Mouse (Mus musculus): ENCODE data around the gene Kbtbd3.

The Kbtbd3 gene

DNA sequence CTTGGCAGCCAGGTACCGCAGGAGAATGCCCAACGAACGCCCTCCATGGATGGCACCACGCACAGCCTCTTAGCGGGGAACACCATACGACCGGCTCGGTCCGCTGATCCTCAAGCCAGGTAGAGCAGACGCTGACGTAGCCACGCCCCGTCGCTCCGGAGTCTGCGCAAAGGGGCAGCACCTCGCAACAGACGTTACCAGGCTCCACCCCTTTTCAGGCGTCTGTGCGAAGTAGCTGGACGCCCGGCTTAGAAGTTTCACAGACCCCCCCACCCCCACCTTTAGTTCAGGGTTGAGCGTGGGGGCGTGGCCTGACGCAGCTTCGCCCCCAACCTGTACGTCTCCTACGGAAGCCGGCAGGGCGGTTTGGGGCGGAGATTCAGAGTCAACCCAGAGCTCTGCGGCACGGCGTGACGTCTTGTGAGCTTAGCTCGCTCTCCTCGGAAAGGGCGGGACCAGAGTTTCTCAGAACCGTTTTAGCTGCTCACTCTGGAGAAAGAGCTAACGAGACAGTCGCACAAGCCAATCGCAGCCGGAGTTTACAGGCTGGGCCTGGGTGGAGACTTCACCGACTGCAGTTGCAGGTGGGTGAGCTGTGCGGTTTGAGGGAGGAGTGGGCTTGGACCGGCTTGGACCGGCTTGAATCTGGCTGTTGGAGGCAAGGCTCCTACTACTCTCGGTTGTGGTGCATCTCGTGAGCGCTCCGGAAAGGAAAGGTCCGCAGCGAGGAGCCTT is at the start of gene Kbtbd3, which contains the start of gene Aasdhppt:
Kbtbd3 (plus strand) TSS at position 483 of the 735 bp plus-strand sequence.
Aasdhppt (minus strand) TSS at position 121 of the 735 bp plus-strand sequence.
- DNase-seq (ENCODE audit: extremely low read depth, insufficient read length, low spot score): peak; percentile 99

DNA sequence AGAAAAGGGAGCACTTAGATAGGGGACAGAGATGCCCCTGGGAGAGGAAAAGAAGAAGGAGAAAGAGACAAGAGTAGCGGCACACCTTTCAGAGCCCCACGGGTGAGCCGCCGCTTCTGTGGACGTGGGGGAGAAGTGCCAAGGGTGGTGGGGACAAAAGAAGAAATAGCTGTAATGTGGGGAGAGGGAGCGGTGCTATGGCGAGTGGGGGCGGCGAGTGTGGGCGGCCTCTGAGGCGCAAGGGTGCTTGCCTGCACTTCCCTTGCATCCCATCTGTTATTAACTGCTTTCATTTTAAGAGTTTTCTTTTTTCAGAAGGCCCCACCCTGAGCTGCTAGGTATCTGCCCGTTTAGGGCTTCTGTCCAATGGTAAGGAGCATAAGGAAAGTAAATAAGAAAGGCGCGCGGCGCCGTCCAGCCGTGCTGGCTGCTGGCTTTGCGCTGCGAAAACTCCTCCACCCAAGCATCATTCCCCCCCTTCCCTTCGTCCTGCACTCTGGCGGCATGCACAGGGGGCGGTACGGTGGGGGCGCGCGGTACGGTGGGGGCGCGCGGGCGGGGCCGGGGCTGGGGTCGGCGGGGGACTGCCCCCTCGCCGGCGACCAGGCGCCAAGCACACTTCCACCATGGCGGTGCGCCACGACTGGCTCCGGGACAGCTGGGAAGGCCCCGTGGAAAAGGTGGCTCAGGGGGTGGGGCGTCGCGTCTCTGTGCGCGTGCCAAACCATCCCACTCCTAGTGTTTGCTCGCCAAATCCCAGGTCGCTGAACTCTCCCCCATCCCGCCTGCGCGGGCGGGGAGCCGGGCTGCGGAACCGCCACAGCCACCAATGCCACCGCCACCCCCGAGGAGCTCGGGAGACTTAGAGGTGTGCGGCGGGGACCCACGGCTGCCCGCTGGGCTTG is 49.5 kb upstream of the Kbtbd3 start:
- peak; percentile 37 for DNase-seq (ENCODE audit: extremely low read depth, insufficient read length, low spot score)

DNA sequence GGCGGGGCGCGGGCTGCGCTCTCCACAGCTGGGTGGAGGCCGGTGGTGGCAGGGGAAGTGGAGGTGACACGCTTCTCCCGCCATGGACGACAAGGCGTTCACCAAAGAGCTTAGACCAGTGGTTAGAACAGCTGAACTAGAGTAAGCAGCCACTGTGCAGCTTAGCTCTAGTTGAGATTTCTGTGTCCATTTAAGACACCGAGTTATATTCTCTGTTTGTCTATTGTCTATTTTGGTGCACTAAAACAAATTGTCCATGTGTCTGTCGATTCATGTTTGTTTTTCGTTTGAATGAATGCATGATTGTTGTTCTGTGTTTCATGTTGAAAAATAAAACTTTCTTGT is 48.9 kb upstream of the Kbtbd3 start:
- DNase-seq (ENCODE audit: extremely low read depth, insufficient read length, low spot score): no peak

DNA sequence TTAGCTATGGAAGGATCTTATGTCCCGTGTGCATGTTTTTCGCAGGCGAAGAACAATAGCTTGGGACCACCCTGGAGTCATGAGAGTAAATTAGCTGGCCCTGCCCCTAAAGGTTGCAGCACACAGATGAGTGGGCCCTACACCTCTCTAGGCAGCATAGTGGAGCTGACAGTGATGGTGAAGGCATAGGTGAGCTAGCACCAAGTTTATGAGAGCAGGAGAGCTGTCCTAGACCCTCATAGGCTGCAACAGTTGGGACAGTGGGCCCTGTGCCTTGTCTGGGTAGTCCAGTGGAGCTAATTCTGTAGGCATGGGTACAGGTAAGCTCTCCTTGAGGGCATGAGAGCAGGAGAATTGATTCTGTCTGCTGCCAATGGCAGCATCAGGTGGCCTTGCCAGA is 42.8 kb upstream of the Kbtbd3 start:
- no peak for DNase-seq (ENCODE audit: extremely low read depth, insufficient read length, low spot score)

DNA sequence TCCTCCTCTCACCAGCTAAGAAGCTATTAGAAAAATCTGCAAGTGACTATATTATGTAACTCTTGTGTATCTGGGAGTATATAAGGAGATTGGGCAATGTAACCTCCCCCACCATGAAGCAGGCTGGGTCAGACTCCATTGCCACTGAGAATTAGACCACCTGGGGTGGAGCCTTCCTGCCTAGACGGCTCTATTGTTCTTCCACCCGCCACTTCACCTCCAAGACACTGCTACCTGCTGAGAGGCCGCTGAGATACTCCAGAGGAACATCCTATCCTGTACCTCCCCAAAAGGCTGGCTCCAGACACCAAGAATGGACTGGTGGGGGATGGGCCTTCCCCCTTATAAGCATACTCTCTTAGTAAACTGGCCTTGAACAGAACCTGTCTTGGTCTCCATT is 25.8 kb upstream of the Kbtbd3 start:
- DNase-seq (ENCODE audit: extremely low read depth, insufficient read length, low spot score): no peak

DNA sequence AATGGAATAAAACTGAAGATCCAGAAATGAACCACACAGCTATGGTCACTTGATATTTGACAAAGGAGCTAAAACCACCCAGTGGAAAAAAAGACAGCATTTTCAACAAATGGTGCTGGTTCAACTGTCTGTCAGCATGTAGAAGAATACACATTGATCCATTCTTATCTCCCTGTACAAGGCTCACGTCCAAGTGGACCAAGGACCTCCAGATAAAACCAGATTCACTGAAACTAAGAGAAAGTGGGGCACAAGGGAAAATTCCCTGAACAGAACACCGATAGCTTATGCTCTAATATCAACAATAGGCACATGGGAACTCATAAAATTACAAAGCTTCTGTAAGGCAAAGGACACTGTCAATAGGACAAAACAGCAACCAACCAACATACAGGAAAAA is 9.2 kb upstream of the Kbtbd3 start:
- DNase-seq (ENCODE audit: extremely low read depth, insufficient read length, low spot score): no peak

DNA sequence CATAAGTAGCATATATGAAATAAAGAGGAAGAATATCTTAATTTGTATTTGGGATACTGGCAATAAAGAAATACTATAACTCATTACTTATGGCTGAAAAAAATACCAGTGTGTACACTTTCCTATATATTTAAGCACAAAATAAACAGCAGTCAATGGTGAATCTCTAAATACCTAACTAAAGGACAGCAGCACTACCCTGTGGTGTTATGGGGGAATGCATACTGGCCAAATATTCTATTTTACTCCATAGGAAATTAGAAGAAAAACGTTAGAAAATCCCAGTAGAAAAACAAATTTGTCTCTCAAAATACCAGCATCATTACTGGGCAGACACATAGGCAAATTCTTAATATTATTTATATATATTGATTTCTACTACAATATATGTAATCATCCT is 4.8 kb upstream of the Kbtbd3 start:
- DNase-seq (ENCODE audit: extremely low read depth, insufficient read length, low spot score): no peak

DNA sequence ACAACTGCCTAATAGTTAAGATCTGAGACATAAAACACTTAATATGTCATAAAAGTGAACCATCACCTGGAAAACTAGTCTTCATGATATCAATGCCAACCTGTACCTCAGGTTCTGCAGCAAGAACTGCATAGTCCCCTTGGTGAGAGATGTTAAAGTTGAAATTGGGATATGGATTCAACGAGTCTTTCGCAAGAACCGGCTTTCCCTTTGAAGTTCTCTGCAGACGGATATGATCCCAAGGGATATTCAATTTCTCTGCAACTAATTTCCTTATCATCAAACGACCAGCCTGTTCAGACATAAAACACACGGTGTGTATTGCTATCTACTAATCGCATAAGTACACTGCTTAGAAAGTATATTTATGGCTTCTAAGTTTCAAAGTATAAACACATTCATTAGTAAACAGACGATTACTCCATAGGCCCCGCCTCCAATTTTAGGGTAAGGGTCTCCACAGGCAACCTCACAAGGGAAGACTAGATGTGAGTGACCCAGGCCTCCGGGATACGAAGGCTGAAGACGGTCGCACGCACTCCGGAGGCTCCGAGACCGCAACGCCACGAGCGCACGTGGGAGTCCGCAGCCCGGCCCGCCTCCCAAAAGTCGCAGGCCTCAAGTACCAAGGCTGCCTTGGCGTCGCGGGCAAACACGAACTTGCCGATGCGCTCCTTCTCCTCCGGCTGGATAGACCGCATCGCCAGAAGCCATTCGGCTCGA is 844 bp upstream of the Kbtbd3 start:
- DNase-seq (ENCODE audit: extremely low read depth, insufficient read length, low spot score): peak; percentile 2

DNA sequence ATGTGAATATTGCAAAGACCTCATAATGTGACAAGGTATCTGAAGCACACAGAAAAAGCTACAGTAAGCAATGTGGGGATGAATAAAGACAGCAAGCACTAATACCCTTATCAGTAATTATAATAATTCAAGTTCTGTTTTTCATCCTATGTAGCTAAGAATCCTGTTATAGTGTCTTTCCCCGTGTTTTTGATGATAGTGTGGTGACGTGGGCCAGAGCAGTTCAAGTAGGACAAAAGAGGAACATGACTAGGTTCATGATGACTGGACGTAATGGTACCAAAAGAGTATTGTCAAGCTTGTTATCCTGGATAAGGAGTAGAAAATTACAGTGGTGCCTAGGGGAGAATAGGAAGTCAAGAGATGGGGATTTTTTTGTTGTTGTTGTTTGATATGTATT is 1.1 kb downstream of the Kbtbd3 start:
- no peak for DNase-seq (ENCODE audit: extremely low read depth, insufficient read length, low spot score)

DNA sequence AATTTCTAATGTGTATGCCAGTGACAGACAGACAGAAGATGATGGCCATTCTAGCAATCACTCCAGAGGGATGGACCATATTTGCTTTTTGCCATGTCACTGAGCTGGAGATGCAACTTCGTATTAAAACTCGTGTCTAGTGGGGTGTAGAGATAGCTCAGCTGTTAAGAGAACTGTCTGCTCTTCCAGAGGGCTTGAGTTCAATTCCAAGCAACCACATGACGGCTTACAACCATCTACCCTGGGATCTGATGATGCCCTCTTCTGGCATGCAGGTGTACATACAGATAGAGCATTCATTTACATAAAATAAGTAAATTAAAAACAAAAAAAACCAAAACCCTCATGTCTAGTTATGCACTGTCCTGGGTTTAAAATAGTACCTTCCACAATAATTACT is 1.5 kb downstream of the Kbtbd3 start:
- peak; percentile 3 for DNase-seq (ENCODE audit: extremely low read depth, insufficient read length, low spot score)

DNA sequence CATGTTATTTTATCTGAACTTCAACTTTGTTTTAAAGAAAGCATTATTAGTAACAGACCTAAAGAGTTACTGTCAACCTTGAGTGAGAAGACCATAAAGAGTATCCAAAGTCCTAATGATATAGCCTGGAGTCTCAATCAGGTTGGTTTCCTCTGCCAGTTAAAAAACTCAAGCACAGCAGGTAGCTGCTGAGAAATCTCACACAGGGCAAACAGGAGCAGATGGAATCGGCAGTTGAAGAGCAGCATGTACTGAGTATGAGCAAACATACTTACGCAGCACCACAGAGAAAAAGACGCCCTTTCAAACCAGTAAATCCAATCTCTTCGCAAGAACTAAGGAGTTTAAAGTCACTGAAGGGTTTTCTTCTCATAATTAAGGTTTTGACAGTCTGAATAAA is 4.3 kb downstream of the Kbtbd3 start:
- DNase-seq (ENCODE audit: extremely low read depth, insufficient read length, low spot score): no peak

DNA sequence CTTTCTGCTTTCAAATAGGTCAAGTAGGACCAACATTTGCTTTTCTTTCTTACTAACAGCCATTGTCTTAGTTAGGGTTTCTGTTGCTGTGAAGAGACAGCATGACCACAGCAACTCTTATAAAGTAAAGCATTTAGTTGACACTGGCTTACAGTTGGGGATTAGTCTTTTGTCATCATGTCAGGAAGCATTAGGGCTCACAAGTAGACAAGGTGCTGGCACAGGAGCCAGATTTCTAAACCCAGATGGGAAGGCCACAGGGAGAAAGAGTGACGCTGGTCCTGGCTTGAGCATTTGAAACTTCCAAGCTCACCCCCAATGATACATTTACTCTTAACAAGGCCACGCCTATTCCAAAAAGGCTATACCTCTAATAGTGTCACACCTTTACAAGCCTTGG is 6.1 kb downstream of the Kbtbd3 start:
- no peak for DNase-seq (ENCODE audit: extremely low read depth, insufficient read length, low spot score)

DNA sequence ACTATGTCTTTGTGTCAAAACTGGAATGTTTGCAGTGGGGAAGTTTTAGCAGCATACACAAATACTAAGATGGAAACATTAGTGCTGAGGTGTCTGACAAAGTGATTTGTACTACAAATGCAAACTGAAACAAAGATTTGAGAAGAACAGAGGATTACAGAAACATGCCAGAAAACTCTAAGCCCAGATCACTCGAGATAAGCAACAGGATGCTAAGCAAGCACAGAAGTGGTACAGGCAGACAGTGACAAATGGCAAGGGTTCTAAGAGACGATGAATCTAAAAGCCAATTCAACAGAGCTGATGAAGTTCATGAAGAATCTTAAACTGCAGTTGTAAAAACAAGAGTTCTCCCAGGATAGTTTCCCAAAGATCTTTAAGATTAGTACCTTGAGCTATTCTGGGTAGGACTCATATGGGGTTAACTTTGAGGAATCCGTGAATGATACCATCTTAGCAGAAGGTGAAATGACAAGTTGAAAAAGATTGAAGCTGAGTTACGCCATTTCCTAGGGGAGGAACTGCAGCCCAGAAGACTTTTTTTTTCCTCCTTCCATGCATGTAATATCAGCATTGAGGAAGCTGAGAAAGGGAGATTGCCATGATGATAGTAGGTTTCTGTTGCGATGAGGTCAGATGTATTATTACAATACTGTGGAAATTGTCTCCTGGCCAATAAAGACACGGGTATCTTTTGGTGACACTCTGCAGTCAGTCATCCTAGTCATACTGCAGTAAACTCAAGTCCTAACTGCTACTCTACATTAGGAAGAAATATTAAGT is 9.5 kb downstream of the Kbtbd3 start:
- DNase-seq (ENCODE audit: extremely low read depth, insufficient read length, low spot score): no peak

DNA sequence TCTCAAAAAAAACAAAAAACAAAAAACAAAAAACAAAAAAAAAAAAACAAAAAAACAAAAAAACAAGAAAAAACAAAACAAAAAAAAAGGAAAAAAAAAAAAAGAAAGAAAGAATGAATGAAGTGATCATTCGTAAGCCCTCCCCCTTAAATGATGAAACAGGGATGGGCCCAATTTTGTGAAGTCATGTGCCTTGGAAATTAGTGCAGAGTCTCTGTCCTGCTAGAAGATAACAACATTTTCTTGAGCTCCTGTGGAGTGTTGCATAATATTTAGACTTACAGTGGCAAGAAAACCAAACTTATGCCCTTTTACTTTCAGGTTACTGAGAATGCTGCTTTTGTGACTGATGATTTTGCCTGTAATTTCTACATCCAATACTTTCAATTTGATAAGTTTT is 43.5 kb downstream of the Kbtbd3 start:
- DNase-seq (ENCODE audit: extremely low read depth, insufficient read length, low spot score): no peak

DNA sequence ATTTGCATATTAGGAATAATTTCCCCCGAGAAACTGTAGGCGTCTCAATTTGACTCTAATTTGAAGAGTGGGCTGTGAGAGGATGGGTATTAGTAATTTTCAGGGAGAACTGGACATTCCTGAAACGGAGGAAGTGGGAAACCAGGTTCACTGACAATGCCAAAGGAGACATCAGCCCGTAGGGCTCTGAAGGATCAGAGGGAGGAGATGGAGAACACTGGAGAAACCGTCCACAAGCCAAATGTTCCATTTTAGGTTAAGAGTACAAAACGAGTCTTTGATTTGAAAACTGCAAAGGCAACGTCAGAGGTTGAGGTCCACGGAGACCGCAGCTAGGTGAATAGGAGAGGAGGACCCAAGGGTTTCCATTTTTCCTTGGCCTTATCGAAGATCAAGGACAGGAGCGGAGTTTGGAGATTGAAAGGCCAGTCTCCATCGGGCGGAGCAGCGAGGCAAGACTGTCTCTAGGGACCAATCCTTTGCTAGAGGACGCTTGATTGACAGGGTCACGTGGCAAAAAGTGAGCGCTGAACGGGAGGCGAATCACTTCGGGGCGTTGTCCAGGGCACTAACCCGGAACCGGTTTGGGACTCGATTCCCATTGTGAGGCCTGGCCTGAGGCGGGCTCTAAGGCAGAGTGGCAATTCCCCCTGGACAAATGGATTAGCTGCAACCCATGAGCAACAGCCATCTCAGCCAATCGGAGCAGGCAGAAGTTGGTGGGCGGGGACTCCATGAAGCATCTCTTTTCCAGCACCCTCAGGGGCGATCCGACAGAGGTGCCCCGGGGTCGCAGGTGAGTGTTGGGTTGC is 66.4 kb downstream of the Kbtbd3 start, which contains the start of gene Msantd4:
Msantd4 (plus strand) TSS at position 735 of the 812 bp plus-strand sequence.
- DNase-seq (ENCODE audit: extremely low read depth, insufficient read length, low spot score): peak; percentile 94

DNA sequence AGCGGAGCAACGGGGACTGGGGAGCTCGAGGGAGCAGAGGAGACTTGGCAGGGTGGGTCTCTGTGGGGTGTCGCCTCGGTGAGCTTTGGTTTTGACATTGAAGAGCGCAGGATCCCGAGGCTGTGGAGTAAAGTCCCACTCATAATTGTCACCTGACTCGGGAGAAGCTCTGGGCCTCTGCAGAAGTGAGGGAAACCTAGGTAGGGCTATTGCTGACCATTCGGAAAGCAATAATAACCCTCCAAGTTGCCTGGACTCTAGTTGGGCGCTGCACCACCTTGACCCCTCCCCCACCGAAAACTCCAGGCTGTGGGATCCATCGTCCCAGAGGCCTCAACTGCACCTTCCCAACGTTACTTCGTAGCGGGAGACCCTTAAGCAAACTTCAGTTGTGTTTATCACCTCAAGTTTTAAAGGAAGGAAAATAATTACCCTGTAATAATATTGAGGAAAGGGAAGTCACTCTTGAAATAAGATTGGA is 67.0 kb downstream of the Kbtbd3 start:
- DNase-seq (ENCODE audit: extremely low read depth, insufficient read length, low spot score): no peak

All from 3134 (cell line).